Mouse (Mus musculus) gastrocnemius, adult 8-10 months (tissue): ENCODE measurements at regions not wholly inside any gene's neighbourhood (a gene's known extent, or its start where the extent isn't known, plus 50 kb on each side); places are given as distances from the start of the nearest gene placed in this dataset.

ENCODE experiments used
- DNase-seq, 2 experiments: peaks; one replicate each; pipeline ENCODE4 v3.0.0; 2022; ENCODE audit warnings: low spot score in 2 of 2

DNA sequence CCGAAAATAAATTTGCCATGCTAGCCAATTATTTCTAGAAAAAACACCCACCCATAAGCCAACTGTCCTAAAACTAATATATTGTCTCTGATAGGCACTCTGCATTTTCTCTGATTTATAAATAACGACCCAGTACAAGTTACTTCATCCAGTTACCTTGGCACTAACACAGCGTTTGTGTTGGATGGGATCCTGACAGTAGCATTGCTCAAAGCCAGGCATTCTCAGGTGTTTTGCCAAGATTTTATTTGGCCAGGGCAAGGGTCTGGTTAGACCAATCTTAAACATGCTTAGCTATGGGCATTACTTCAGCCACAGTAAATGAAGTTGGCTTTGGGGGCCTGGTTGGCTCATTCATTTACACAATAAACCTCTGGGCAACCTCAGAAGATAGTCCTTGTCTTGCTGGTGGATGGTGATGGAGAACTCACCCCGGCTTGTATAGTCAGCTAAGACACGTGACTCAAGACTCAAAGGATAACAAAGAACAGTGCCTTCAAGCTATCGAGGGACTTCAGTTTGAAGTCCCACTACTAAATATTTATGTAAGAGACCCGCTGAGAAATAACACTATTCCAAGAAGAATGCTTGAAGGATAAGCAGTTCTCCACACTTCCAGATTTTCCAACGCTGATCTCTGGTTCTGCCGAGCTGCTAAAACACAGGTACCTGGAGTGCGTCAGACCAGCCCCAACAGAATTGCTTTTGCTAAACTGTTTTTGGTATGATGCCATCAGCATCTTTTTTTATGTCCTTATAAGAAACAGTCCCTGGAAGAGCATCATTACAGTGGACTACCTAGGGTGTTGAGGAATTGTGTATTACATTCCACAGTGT, 125.0 kb upstream of the Pkdcc start:
- no peak for DNase-seq

DNA sequence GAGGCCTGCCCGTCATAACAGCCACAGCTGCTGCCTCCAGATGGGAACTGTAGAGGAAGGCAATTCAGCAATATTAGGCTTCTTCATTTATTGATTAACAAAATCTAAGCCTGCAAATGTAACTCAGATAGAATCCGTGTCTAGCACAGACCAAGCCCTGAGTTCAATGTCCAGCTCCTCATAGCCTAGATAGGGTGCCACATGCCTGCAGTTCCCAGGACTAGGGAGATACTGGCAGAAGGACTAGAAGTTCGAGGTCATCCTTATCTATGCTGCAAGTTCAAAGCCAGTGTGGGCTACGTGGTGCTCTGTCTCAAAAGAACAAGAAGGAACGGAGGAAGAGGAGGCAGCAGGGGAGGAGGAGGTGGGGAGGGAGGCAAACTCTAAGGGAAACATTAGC, 121.2 kb upstream of the Pkdcc start:
- no peak for DNase-seq

DNA sequence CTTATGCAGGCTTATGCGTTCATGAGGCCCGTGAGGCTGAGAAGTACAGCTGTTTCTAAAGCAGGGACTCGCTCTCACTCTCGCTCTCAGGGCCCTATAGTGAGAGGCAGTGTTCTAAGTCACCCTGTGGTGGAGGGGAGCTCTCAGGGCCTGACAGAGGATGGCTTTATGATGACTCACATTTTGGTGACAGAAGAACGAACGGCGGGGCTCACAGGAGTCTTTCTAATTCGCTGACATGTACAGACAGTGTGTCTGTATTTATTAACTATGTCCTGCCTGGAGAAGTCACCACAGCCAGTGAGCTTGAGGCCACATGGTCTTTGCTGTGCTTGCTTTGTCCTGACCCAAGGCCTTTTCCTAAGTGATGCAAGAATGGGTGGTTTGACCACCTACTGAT, 118.6 kb upstream of the Pkdcc start:
- no peak for DNase-seq

DNA sequence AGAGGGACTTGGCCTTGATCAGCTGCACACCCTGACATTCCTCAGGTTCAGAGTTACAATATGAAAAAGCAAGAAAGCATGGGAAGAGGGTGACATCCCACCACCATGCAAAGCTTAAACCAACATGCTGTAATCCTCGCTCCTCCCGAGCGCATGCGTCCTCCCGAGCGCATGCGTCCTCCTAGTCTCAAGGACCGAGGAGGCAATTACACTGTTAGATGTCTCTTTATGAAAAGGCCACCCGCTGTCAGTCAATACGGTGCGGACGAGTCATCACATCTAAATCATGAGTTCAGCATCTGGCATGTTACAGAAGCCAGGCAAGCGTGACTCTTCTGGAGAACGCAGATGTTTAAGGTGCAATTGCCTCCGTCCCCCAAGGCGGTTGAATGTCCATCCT, 117.1 kb upstream of the Pkdcc start:
- no peak for DNase-seq

DNA sequence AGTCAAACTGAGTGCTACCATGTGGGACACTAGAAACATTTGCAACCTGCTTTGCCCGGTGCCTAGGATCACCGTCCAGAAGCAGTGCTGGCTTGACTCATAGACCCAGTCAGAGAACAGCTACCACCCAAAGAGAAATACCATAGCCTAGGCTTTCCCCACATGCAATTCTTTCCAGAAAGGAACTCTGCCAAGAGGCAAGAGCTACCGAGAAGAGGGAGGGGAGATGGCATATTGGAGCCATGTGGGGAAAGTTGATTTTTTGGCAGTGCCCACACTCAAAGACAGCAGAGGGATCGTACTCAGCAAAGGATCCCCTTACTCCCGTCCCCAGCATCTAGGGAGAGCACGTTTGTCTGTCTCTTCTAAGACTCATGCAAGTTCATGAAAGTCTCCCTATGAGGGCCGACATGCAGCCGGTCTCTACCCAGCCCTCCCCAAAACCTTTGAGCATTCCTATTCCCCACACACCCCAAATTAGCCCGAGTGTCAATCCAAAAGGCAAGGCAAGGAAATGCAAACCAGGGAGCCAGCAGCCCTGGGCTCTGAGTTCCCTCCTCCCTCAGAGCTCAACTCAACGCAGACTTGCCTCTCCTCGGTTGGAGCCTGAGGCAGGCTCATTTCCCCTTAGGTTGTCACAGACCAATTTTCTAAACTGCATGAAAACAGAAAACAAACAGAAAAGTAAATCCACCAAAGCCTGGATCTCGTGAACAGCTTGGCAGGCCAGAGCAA, 116.2 kb upstream of the Pkdcc start:
- no peak for DNase-seq

DNA sequence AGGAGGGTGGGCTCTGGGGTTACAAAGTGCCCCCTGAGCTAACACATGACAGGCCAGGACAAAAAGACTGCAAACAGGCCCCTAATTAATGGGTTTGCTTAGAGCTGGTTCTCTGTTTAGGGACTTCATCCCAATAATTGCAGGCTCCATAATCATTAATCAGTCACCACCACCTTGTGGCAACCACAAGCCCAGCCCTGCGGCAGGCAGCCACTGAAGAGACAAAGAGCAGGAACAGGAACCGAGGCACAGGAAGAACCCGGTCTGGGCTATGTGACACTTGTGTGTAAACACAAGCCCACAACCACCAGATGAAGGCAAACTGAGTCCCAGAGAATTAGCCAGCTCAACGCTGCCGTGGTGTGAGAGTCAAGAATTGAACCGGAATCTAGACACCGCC, 114.1 kb upstream of the Pkdcc start:
- DNase-seq = no peak

DNA sequence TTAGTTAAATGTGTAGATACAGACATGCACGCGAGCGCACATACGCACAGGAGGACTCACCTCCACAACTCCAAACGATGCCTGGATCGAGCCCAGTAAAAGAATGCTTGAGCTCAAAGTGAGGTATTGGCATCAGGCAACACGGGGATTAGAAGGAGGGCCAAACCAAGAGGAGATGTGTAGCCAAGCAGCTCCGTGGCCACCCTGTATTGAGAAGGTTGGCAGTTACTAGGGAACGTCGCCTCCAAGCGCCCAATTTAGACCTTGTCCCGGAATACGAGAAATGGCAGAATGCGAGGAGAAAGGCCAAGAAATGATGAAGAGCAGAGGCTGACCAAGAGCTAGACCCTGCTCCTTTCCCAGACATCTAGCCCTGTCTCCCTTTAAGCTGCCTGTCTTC, 113.3 kb upstream of the Pkdcc start:
- peak; percentile 32 to 56 for DNase-seq

DNA sequence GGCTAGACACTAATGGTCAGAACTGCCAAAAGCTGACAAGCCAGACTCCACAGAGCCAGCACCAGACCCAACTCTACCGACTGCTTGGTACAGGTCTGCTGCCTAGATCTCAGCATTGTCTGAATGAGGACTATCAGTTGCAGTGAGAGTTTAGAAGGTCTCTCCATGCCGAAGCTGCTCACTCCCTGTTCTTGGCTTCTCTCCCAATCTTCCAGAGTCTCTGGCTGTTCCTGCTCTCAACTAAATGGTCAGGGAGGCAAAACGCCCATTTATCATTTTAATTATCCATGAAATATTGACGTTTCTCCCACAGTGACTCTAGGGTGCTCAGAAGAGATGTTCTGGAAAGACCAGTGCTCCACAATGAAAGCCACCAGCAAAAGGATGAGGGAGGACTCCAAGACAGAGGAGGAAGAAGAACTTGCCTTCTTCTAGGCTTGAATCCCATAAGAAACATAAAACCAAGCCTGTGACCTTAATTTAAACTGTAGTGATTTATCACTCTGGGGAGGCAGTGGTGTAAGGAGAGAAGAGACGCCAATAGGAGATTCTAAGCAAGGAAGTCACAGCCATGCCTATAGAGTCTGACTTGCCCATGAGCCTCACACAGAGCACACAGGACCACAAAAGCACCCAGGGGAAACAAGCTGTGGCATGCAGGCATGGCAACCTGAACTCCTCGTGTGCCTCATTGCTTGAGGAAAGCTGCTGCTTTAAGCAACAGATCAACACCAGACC, 112.2 kb upstream of the Pkdcc start:
- no peak for DNase-seq

DNA sequence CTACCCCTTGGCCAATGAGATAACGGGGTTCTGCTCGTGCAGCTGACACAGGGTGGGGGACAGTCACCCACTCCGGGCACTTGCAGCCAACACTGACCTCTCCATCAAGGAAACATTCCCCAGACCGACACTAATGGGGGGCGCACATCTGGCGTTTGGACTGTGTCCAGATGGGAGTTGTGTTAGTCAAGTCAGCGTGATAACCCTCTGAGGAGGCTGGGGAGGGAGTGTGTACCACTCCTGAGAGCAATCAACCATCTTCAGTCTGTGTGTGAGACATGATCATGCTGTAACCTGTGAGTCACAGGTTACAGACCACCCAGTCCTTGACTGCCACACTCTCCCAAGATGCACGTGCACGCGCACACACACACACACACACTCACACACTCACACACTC, 106.9 kb upstream of the Pkdcc start:
- no peak for DNase-seq

DNA sequence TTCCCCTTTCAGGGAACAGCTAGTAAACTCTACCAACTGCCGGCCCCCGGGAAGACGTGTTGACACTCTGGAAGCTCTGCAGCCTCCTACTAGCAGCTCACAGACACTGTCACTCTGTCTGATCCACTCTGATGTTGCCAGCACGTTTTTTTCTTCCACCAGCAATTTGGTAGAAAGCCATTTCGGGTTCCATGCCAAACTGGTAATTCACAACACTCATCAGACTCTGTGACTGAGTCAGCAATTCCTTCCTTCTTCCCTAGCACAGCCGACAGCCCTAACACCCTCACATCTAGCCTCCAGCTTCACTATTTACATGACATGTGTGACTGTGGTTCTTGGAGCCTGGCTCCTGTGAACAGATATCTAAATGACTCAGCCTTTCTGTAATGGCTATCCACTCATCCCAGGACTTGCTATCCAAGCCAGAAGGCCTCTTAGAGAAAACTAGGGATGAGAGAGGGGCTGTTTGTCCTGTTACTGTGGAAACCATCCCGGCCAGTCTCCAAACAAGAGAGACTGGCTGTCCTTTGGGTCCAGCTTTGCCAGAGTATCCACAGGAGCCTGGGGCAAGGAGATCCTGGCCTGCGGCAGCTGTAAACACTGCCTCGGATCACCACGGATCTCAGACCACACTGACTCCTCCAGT, 105.2 kb upstream of the Pkdcc start:
- no peak for DNase-seq

DNA sequence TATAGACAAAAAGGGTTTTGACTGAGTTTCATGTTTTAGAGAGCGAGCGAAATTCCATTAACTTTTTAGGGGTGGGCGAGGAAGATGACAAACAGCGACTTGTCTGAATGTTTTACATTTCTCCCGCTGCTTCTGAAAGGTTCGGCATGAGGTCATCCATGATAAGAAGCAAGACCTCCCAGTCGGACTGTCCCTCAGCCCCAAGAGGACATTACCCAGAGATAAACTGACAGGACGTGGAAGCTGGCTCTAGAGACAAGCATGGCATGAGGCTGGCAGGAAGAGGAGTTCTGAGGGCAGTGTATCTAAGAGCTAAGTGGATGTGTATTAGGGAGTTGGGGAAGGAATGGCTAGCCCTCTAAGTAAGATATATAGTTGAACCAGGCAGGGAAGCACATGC, 104.5 kb upstream of the Pkdcc start:
- DNase-seq = no peak

DNA sequence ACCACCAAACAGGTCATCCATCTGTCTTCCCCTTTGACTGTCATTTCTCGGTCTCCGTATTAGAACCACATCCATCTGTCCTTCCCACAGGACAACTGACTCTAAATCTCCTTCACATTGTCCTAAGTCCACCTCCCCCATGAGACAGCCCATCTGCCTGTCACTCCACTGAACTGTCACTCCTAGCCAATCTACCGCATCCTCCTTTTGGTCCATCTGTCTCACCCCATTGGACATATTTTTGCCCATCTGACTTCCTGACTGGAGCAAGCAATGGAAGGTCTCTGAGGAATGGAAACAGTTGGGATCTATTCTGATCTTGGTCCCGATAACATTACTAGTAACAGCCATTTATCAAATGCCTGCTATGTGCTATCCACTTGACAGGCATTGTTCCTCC, 99.9 kb upstream of the Pkdcc start:
- DNase-seq = no peak

DNA sequence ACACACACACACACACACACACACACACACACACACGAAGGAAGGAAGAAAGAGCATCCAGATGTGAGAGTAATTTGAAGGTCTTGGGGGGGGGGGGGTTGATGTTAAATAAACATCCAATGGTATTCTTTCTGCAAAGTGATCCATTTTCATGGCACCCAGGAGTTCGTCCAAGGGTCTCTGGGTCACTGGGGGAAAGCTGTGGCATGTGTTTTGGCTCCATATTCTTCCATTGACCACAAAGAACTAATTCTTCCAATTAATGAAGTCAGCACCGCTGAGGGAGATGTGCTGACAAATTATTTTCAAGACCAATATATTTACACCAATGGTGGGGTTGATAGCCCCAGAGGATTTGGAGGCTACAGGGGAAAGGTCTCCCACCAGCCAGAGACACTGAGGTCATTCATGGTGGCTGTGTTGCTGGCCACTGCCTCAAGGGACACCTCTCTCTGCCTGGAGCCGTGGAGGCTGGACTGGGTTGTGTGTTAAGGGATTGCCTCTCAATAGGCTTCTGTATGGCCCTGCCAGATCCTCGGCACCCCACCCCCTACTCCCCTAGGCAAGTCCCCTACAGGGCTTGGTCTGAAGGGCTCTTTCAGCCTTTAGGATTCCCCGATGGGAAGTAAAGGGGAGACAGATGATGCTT, 99.1 kb upstream of the Pkdcc start:
- DNase-seq = no peak

DNA sequence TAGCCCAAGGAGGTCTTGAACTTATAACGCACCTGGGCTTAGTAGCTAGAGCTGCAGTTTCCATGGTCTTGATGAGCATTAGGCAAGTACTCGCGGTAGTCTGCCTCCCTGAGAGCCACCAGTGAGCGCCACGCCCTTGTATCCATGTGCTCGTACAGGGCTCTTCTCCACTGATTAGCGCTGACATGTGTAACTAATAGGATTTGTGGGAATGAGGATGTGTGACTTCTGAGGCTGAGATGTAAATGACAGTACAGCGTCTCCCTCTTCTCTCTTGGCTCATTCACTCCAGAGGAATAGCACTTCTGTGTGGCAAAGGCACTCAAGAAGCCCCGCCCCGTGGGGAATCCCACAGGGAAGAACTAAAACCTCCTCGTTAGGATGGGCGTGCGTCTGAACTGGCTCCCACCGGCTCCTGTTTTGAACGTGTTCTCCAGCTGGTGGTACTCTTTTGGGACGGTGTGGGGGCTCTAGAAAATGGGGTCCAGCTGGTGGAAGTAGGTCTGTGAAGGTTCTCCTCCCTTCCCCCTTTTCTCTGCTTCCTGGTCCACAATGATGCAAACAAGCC, 94.3 kb upstream of the Pkdcc start:
- DNase-seq = no peak

DNA sequence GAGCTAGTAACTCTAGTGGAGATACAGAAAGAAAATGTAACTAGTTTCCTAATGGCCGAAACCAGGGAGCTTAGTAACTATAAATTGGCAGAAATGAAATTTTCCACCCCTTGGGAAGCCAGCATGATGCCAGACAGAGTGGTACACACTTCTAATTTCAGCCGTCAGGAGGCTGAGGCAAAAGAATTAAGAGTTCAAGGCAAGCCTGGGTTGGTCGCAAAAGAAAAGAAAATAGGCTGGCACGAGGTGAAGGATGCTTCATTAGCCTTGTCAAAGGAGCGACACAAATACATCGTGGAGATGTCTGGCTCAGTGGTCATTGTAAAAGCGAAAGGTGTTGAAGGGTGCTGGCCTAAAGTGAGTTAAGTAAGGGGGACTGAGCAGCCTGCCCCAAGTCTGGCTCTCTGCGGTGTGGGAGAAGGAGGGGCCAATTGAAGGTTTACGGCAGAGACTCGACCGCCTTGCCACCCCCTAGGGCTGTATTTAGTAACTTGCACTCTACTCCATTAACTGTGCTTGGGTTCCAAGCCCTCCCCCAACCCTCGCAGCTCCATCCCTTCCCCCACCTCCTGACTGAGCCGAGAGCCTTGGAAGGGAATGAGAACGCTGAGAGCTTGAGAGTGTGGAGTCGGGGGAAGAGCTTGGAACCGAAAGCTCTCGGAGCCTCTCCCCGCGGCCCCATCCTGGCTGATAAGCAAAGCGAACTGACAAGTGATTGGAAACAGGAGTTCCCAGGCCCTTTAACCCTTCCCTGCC, 92.4 kb upstream of the Pkdcc start:
- DNase-seq = peak; percentile 23 to 36

DNA sequence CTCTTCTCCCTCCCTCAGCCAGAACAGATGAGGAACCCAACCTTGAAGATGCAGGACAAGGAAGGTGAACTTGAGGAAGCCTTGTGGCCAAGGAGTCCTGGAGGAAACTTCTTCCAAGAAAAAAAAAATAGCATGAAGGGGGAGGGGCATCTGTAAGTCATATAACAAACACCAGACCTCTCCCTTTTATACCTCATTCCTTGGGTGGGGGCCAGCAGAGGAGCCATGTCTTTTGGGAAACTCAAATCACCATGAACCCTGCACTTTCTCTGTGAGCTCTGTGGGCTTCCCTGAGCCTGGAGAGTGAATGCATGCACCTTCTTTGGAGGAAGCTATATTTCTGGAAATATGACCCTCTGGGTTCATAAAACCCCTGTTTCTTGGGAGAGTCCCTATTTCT, 90.0 kb upstream of the Pkdcc start:
- no peak for DNase-seq

DNA sequence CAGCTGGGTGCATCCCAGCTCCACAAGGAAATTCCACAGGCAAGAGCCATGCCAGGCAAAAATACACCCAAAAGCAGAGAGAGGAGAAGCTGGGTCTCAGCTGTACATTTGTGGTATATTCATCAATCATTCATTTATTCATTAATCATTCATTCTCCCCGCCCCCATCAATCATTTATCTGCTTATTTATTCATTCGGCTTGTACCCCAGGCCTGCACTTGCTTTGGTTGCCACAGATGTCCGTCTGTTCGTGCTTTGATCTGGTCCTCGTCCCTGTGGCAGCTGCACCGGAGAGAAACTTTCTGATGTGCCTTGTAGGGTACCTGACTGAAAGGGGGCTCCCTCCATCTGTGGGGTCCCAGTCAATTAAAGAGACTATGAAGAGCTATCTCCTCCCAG, 87.2 kb upstream of the Pkdcc start:
- no peak for DNase-seq

DNA sequence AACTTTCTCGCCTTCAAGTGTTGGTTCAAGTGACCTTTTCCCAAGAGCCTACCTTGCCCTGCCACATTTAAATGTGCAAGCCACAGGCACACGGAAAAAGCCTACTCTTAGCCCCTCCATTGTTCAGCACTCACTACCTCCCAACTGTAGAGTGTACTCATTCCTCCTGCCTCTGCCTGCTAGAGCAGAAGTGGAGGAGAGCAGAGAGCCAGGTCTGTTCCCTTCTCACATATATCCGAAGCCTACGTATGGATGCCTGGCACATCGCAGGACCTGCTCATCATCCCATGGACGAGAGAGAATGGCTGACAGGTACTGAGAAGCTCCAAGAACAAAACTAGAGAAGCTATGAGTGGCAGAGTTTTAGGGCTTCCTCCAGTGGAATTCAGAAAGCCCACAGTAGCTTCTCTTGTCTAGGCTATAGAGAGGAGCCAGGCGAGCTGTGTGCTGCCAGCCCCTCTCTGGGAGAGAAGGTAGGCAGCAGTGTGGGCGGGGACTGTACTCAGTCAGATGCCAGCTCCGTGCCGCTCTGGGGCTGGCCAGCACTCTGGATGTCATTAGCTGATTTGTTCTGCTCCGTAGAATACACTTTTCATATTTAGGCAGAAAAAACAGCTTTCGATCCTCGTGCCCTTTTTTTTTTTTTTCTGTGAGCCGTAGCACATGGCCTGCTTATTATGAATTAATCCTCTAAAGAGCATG, 86.1 kb upstream of the Pkdcc start:
- peak; percentile 27 to 32 for DNase-seq

DNA sequence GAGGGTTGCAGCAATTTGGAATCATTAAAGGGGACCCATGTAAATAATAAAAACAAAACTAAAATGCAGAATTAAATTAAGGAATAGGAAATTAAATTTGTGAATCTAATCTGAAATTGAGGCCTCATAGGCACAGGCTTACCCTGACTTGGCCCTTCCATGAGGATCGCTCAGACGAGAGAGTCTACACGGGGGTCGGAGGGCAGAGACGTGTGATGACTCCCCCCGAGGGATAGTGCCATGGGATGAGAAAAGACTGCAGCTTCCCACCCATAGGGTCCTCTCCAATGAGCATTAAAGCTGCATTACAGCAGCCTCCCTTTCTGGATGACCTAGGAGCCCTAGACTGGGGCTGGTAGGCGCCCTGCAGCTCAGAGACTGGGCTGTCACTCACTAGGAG, 85.4 kb upstream of the Pkdcc start:
- DNase-seq = no peak

DNA sequence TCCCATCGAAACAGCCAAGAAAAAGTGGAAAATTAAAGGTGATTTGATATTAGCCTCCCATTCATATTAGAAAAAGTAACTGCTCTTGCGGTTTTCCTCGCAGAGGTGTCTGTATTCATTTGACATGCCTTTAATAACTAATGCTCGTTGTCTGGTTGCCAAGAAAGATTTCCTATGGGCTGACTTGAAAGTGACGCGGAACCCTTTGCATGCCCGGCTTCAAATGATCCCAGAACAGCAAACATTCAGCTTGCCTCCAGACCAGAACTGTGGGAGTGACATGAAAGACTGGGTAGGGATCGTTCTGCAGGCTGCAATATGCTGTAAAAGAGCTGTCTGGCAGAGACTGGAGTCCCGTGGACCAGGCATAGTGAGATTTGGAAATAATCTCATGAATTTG, 81.9 kb upstream of the Pkdcc start:
- DNase-seq = no peak
